Mouse (Mus musculus) gastrocnemius, postnatal 10 days (tissue): Measurements from ENCODE around the gene Man2a1. TPM values are rescaled to one million over a fixed set of nuclear protein-coding genes. Genes with fewer than 3 reads are reported as not detected.

ENCODE experiments used
- DNase-seq: peaks from one replicate; pipeline ENCODE4 v3.0.0; 2021; ENCODE audit warnings: mixed read lengths
- total RNA-seq, 2 experiments: library from RNA; stranded (reverse); gene quantifications; 2 replicates each; pipeline ENCODE4 v1.2.3; 2021

Man2a1 gene
- total RNA-seq, 2 experiments from 2014 or later: 26.8 to 35.2 TPM

DNA sequence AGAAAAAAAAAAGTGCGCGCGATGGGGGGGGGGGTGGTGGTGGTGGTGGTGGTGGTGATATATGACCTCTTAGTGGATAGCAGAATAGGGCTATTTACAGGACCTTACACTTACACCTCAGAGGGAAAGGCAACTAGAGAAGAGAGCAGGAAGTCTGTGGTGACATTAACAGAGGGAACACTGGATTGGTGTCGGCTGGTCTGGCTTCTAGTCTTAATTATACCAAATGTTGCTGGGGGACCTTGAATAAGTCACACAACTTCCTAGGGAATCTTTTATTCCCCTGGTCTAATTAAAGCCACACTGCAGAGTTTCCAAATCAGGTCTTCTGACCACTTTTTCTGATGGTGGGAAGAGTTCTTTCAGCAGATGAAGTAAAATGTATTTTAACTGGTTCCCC is 163.0 kb downstream of the Man2a1 start:
- no peak for DNase-seq

DNA sequence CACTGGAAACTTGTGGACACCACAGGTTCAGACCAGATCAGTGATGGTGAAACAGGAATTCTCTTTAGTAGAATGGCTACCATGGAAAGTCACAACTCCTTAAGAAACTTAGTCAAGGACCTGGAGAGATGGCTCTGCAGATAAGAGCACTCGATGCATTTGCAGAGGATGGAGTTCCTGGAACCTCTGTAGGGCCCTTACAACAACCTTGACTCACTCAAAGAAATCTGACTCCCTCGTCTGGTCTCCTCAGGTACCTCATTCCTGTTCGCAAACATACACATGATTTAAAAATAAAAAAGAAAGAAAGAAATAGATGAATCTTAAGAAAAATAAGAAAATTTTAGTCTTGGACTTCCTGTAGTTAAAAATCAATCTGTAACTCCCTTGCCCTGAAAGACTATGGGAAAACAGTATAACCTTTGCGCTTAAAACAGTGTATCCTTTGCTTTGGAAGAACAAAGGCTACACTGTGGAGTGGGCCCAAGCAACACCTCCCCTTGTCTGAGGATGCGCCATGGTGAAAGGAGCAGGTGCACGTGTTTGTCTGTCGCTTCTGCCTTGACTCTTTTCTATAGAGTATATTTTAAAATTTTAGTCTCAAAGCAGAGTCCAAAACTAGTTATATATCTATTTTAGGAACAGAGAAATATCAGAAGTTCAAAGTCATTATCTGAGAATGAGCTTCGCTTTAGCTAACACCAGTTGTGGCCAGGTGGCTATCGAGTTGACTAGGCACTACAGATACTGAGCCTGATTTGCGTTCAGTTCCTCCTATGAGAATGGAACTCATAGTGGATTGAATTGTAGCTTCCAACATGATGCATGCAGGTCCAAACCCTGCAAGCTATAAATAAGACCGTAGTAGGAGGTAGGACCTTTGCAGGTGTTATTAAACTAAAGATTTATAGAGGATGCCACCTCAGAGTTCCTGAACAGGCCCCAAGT is 163.9 kb downstream of the Man2a1 start:
- DNase-seq: no peak

DNA sequence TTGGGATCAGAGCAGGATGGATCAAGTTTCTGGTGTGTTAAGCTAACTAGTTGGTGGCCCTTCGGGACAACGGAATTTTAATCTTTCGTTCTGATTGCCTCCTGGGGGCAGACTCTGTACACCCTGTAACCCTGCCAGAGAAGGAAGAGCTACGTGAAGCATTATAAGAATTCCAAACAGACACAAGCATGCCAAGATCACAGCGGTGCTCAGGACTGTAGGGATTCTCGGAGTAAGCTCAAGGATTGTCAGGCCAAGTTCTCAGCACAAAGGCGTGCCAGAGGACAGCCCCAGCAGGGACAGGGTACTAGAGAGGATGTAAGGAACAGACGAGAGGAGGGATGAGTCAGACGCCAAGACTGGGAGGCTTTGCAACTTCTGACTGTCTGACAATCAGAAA is 164.8 kb downstream of the Man2a1 start:
- no peak for DNase-seq

DNA sequence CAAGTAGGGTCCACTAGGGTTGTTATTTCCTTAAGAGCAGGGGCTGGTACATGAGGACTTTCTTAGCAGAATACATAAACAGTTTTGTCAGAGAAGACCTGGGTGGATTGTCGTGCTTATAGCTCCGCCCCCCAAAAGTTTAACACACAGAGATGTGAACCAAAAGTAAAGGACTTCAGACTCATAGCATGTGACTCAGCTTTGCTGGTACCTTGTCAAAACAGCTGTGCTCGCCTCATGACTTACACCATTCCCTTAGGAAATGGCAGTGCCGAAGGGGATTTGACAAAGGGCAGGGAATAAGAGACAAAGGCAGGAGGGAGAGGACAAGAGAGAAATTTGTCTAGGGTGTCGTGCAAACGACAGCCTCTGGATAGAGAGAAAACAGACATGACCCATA is 166.0 kb downstream of the Man2a1 start:
- no peak for DNase-seq

DNA sequence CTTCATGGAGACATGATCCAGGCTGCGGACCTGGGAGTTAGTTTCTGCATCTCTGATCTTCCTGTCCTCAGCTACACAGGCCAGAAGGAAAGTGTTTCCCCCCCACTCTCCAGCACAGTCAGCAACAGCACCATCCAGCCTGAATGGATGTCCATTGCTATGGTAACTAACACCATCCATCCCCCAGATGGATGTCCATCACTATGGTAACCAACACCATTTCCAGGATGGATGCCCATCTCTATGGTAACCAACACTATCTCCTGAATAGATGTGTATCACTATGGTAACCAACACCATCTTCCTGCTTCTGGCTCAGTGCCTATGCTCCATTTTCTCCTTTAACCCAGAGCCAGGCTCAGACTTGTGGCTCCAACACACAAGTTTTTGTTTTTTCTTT is 169.7 kb downstream of the Man2a1 start:
- no peak for DNase-seq

DNA sequence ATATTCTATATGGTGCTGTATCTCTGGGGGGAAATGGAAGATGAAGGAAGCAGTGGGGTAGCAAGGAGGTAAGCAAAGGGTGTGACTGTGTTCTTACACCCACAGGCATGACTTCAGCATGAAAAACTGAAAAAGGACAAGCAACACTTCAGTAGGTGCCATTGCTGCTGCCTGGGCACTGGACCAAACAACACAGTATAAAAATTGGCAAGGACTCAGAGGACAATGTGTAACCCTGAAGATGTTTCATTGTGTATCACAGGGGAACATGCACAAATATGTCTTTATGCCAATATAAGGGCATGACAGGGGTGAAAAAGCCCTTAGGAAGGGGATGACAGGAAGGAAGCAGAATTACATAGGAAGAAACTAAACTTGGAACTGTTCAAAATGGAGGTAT is 172.1 kb downstream of the Man2a1 start:
- no peak for DNase-seq

DNA sequence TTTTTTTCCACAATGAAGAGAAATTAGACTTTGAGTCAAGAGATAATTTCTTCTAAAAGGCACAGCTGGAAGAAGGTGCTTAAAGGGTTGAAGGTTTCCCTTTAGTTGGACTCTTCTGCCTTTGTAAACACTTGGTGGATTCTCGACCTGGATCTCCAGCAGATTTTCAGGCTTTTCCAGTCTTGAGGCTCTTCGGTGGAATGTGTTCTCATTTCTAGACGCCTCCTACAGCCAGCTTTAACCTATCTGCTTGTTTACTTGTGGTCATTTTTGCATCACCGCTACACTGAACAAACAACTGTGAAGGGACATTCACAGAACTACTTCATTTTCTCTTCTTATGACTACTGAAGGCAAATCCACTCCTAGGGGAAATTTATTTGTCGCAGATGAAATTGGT is 173.7 kb downstream of the Man2a1 start:
- no peak for DNase-seq

DNA sequence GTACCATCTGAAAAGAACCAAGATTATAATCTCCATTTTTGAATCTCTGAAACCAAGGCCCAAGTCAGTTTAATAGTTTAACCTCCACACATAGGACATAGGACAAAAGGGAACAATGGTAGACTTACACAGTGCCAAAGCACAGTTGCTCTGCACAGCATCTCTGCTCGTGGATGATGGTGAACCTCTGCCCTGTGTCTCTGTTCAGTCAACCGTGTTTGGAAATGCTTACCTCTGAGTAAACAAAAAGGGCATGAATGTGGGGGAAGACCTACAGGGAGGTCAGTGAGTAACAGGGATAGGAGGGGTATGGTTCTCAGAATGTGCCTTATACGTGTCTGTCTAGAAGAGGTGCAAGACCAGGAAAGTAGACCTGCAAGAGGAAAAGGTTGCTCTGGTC is 177.8 kb downstream of the Man2a1 start:
- DNase-seq: no peak

DNA sequence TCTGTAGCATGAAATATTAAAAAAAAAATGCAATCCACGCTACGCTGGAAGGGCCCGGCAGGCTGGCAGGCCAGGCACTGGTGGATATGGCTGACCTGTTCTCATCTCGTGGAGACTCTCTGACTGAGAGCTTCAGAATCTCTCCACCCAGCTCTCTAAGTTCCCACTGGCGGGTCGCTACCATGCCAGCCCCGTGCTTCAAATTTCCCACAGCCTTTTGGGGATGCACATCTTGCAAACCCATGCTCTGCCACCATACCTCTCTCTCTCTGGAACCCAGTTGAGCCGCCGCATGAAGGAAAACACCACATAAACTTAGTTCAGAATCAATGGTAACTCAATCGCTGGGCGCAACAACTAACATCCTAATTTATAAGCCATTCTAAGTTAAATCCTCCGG is 178.2 kb downstream of the Man2a1 start:
- DNase-seq: no peak

DNA sequence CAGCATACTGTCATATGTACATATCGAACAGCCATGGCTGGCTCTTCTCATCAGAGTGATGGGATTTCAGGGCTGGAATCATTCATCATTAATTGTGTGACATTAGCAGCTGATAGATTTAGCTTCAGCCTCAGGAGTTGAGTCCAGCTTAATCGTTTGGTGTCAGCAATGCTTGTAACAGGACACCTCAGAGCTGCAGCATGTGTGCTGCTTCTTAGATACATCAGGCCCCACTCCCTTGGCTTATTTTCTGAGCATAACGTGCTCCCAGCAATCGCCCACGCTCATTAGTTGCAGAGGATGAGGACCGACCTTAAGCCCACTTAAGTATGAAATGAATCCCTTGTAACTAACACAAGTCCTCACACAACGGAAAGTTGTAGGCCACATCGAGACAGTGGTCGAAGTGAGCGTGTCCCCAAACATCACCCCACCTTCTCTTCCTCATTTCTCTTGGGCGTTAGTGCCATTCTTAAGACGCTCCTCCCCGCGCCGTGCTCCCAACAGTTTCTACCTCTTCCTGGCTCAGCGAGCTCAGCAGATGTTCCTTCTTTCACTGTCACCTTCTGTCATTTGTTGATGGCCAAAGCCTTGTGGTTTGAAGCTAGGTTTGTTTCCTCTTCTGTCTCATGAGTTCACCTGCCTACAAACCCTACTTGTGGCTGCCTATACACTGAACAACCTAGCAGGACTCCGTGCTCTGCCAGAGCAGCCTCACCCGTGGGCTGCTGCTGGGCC is 180.4 kb downstream of the Man2a1 start:
- DNase-seq: no peak

DNA sequence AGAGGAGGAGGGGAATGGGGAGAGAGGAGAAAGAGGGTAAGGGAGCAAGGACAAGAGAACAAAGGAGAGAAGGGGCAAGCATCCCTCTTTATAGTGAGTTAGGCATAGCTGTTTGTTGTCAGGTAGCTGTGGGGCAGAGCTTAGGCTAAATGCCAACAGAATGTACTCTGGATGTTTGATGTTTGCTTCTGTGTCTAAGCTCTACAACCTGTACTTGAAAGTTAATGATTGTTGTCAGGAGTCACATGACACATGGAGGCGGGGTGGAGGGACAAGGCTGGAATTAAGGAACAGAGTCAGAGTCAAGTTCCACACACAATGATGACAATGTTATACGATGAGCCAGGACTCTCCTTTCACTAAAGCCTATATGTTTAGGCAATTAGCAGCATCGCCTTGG is 181.8 kb downstream of the Man2a1 start:
- no peak for DNase-seq

DNA sequence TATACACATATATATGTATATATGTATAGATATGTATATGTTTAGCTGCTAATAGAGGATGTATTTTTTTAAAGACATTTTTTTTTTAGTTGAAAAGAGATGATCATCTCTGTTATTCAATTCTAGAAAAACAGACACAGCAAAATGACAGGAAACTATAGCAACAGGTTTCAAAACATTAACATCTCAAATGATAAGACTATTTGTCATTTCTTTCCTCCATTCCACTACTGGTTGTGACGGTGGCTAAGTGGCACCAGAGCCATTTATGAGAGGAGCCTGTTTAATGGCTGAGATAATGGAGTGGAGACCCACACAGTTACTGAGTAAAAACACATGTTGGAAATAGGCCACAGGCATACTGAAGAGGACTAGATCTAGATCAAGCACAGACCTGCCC is 185.4 kb downstream of the Man2a1 start:
- no peak for DNase-seq

DNA sequence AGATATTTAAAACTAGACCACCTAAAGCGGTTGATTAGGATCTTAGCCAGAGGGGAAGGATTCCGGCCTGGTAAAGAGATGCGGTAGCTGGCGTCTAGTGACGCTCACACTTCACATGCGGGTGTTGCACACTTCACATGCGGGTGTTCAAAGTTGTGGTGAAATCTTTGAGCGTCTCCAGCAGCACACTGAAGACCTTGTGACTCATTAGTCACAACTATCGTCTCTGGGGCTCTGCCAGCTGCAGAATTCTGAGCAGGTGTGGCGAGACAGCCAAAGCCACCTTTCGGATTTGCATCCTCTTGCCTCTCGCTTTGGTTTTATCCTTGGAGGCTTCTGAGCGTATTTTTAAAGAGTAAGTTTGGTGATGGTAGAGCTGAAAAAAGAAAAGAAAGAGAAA is 187.8 kb downstream of the Man2a1 start:
- DNase-seq: no peak

DNA sequence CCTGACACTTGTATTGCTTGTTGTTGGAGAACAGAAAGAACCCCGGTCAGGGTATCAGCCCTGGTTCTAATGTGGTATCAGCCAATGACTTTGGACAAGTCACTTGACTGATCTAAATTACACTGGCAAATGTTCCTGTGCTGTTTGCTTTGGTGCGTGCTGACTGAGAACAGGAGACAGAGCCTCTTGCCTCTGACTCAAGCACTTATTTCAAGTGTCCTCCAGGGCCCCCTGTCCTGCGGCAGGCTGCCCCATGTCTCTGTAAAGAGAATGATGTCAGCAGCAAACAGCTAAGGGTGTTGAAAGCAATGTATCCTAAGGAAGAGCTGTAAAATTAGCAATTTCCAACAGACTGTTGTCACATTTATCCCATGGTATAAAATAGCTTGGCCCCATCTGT is 188.6 kb downstream of the Man2a1 start:
- no peak for DNase-seq

DNA sequence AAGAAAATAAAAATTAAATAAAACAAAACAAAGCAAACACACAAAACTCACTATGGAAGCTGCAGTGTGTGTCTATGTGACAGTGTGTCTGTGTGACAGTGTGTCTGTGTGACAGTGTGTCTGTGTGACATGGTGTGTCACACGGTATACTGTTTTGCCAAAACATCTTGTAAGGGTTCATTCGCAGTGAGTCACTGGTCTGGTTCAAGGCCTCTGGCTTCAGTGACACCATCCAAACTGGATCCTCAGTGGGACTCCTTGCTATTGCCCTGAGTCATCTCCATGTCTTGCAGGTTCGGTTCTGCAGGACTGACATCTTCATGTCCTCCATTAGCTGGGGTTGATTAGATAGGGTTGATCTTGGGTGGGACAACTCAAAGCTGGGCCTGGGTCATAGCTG is 191.5 kb downstream of the Man2a1 start:
- DNase-seq: no peak

DNA sequence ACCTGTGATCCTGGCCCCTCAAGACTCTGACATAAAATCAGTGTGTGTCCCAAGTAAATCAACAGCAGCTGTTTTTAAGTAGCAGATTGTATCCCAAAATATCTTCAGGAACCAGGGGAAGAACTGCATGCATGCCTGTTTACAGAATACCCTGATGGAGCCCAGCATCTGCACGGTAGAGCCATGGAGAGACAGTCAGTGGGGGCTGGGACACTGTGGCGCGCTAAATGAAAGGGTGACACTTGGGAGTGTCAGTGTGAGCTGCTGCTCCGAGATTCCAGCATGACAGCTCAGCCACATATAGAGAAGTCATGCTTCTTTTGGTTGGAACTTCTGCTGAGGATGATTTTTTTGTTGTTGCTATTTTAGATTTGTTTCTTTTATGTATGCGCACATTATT is 192.1 kb downstream of the Man2a1 start:
- no peak for DNase-seq

DNA sequence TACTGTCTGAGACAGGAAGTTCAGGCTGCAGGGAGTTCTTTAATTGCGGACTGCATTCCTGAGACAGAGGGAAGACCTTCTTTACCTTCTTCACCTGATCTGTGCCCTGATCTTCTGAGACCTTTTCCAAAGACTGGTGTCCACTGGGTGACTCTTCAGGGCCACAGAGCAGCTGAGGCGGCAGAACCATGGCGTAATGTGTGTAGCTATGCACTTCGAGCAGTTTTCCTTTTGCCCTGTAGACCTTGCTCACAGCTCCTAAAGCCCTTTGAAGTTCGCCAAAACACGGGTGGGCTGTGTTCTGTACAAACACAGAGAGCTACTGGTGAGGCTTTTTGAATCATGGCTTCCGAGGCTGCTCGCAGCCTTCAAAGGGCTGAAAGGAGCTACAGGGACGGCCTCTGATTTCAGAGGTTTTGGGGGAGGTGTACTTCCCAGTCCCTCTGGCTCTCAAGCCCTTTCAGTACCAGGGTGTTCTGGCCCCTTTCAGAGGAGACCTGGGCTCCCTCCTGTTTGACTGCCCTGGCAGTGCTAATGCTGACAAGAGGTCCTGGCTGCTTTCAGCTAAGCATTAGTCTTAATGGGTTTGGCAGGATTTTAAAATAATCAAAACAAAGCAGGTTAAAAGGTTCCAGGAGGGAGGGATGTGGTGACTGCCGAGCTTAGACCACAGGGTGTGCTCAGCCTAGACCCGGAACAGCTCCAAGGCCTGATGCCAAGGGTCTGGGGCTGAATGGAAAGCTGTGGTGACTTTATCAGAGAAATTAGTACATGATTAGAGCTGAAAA is 201.8 kb downstream of the Man2a1 start:
- no peak for DNase-seq

DNA sequence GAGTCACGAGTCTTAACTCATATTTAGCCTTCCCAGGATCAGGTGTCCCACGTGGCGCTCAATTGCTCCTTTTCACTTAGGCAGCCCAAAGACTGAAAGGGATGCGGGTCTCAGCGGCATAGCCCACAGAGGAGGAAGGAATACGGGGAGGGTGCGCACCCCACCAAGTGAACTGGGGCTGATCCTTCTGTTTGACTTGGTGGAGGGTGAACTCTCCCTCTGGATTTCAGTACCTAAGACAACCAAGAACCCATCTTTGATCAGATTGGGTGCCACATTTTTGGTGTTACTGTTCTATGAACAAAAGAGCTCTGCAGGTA is 202.4 kb downstream of the Man2a1 start:
- DNase-seq: no peak

Other genes with a start within 250 kb of the Man2a1 start
- gene 4930583I09Rik, start 235.3 kb downstream of the Man2a1 start, total RNA-seq: not detected